Comparison of ENCODE assay signal across 14 mouse cellular contexts in genomic region chr9:62508740-62509524, GRCm38 (mm10). TPM values are rescaled to one million over a fixed set of nuclear protein-coding genes. Genes with fewer than 3 reads are reported as not detected.
DNase-seq lines count a peak whose midpoint lies in the region; ATAC-seq and TF ChIP-seq lines count a peak whose summit lies in the region.
"Had no signal": no experiment of that assay in that cellular context is flagged by ENCODE, and none has a peak within 500 bp of the region (broad histone marks: within the 10 kb centered on the region; RNA-seq: fewer than 3 reads in every experiment).

No protein-coding gene starts in this region.

- H3K4me1 ChIP-seq in ES-Bruce4 (ENCODE audit: control insufficient read depth, insufficient read depth, low read length): peaks cover 11% of the 10 kb centered on the region
- peaks cover 9% of the 10 kb centered on the region; the same call in 1 of the 2 replicates for H3K4me1 ChIP-seq in forebrain, postnatal 0 days (ENCODE audit: insufficient read depth)
- peaks cover 43% of the 10 kb centered on the region for H3K4me1 ChIP-seq in midbrain, embryonic 15.5 days

- H3K9me3 ChIP-seq in ES-Bruce4 (replicated peaks; ENCODE audit: control insufficient read depth, insufficient read depth, low read length, poor library complexity, severe bottlenecking): no peaks in the 10 kb centered on the region
- no peaks in the 10 kb centered on the region for H3K9me3 ChIP-seq in forebrain, postnatal 0 days (ENCODE audit: low read length)
- H3K9me3 ChIP-seq in midbrain, embryonic 15.5 days: no peaks in the 10 kb centered on the region
- H3K9me3 ChIP-seq: heart, embryonic 15.5 days; lung, embryonic 15.5 days had no signal

- no peak overlapping the region for H3K9ac ChIP-seq in ES-Bruce4 (ENCODE audit: low read depth, poor library complexity, severe bottlenecking)
- no peak overlapping the region for H3K9ac ChIP-seq in forebrain, postnatal 0 days
- H3K9ac ChIP-seq in midbrain, embryonic 15.5 days: no peak overlapping the region
- H3K9ac ChIP-seq: heart, embryonic 15.5 days; lung, embryonic 15.5 days had no signal

- no peak for TF ChIP-seq CTCF in ES-Bruce4 (IDR thresholded peaks at IDR 0.05; ENCODE audit: low read depth, low read length)
- TF ChIP-seq CTCF in forebrain, postnatal 0 days (IDR thresholded peaks at IDR 0.05; ENCODE audit: low read depth): no peak

- no peak overlapping the region for H3K4me2 ChIP-seq in forebrain, postnatal 0 days (ENCODE audit: low read depth)
- no peak overlapping the region for H3K4me2 ChIP-seq in midbrain, embryonic 15.5 days
- H3K4me2 ChIP-seq: heart, embryonic 15.5 days; lung, embryonic 15.5 days had no signal

- H3K4me3 ChIP-seq in ES-Bruce4 (ENCODE audit: low read depth, low read length): no peak overlapping the region
- H3K4me3 ChIP-seq in forebrain, postnatal 0 days (ENCODE audit: low read depth, low read length): no peak overlapping the region
- H3K4me3 ChIP-seq in midbrain, embryonic 15.5 days: no peak overlapping the region
- H3K4me3 ChIP-seq: heart, embryonic 15.5 days; lung, embryonic 15.5 days had no signal

- DNase-seq in forebrain, postnatal 0 days: no peak
- no peak for DNase-seq in gastrocnemius, postnatal 10 days
- DNase-seq in cerebellum, adult 18-20 months: no peak
- no peak for DNase-seq in thymus, postnatal 10 days (ENCODE audit: low spot score in 2 of 2)
- DNase-seq: adrenal gland, postnatal 25 days; left cerebral cortex, postnatal 4 days; spleen, adult 18-20 months had no signal

- 0 out of 2 replicates have a peak, but pooled peaks have one; percentile 30 for TF ChIP-seq EP300 in ES-Bruce4 (IDR thresholded peaks at IDR 0.05; ENCODE audit: insufficient read depth, low read depth, low read length)

- TF ChIP-seq POLR2A in ES-Bruce4 (IDR thresholded peaks at IDR 0.05; ENCODE audit: insufficient read depth, low read length): no peak

- no peak overlapping the region for H3K27ac ChIP-seq in ES-Bruce4 (ENCODE audit: insufficient read depth, low read length)
- H3K27ac ChIP-seq in forebrain, postnatal 0 days (ENCODE audit: low read depth, low read length): peak overlapping the region; percentile 47
- peak overlapping the region; percentile 51 for H3K27ac ChIP-seq in midbrain, embryonic 15.5 days
- H3K27ac ChIP-seq: heart, embryonic 15.5 days; kidney, postnatal 0 days; lung, embryonic 15.5 days had no signal

- WGBS in forebrain, postnatal 0 days: 51% methylated on average over 10 of the region's 10 CpGs
- WGBS in midbrain, embryonic 15.5 days: 55% methylated on average over 10 of the region's 10 CpGs

- no peaks in the 10 kb centered on the region for H3K36me3 ChIP-seq in ES-Bruce4 (ENCODE audit: control insufficient read depth, insufficient read depth, low read length, poor library complexity, severe bottlenecking)
- no peaks in the 10 kb centered on the region for H3K36me3 ChIP-seq in forebrain, postnatal 0 days (ENCODE audit: insufficient read depth)
- no peaks in the 10 kb centered on the region for H3K36me3 ChIP-seq in midbrain, embryonic 15.5 days (replicated peaks)
- H3K36me3 ChIP-seq: heart, embryonic 15.5 days; lung, embryonic 15.5 days had no signal

- no peaks in the 10 kb centered on the region for H3K27me3 ChIP-seq in ES-Bruce4 (ENCODE audit: control insufficient read depth, insufficient read depth, low read length, poor library complexity, severe bottlenecking)
- H3K27me3 ChIP-seq in forebrain, postnatal 0 days (ENCODE audit: insufficient read depth, low read length): no peaks in the 10 kb centered on the region
- no peaks in the 10 kb centered on the region for H3K27me3 ChIP-seq in midbrain, embryonic 15.5 days (replicated peaks)
- H3K27me3 ChIP-seq: heart, embryonic 15.5 days; lung, embryonic 15.5 days had no signal

- 0 out of 2 replicates have a peak, but pooled peaks have one; percentile 22 for ATAC-seq in common myeloid progenitor, adult 5-6 weeks (replicated peaks; ENCODE audit: low read depth, poor library complexity, severe bottlenecking)
- peak; percentile 66 for ATAC-seq in forebrain, postnatal 0 days
- no peak for ATAC-seq in midbrain, embryonic 15.5 days (replicated peaks)

RNA-seq across cellular contexts. Expression of gene Coro2b, which starts 27.9 kb away (rescaled TPM):
- 3.1 and 4.8 TPM in 2 replicates for polyA plus RNA-seq in ES-Bruce4 (2011; ENCODE audit: insufficient read depth, insufficient read length, low read depth, missing spikeins)
- 0.87 TPM in 1 of 2 replicates, not detected in the other for total RNA-seq in common myeloid progenitor, adult 5-6 weeks (2017)
- total RNA-seq in forebrain, postnatal 0 days (2014; rRNA removed): 43.3 and 53.2 TPM in 2 replicates
- polyA plus RNA-seq in forebrain, postnatal 0 days (2015; fragmentation: Nextera tagmentation; extraction: Ambion mirVana): 24.7 and 31.6 TPM in 2 replicates
- 34.7 and 35.1 TPM in 2 replicates for polyA plus RNA-seq in midbrain, embryonic 15.5 days (2015; fragmentation: Nextera tagmentation; extraction: Ambion mirVana)
- total RNA-seq in gastrocnemius, postnatal 10 days (2021): 10 to 100 TPM; 10.6 to 12.4 TPM
- total RNA-seq: MEL had no signal
